Mouse (Mus musculus): ENCODE results near the gene Btbd3. TPM values are rescaled to one million over a fixed set of nuclear protein-coding genes. Genes with fewer than 3 reads are reported as not detected.

Gene Btbd3
- polyA plus RNA-seq, 1 experiment from 2014 or later, result 14.2 TPM

DNA sequence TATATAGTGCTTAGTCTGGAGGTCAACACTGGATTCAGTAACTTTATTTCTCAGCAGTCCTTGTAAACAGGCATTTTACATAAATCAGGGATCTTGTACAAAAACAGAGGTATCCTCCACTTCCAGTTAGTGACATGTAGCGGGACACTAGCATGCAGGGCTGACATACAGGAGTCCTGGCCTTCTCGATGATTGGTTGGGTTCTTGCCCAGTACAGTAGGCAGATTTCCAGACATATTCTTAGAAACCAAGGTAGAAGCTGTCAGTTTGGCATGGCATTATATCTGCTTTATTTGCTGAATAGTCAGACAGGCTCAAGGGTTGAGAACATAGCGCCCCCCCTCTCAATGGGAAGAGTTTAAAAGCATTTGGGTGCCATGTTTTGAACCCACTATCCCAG lies 191.3 kb downstream of the Btbd3 start:
- H3K4me2 ChIP-seq (ENCODE audit: low read length), result no peak overlapping the region
- H3K4me3 ChIP-seq (ENCODE audit: control insufficient read depth in 1 of 2, insufficient read depth in 1 of 2, low read depth in 1 of 2, low read length in 2 of 2), result no peak overlapping the region
- no peaks in the 10 kb centered on the region for H3K4me1 ChIP-seq (ENCODE audit: control insufficient read depth in 2 of 2, insufficient read depth in 2 of 2, low read length in 2 of 2)
- H3K9ac ChIP-seq (ENCODE audit: low read length), result no peak overlapping the region
- 83% methylated on average over 3 of the region's 3 CpGs for WGBS
- H3K9me3 ChIP-seq (ENCODE audit: control insufficient read depth, low read length), result no peaks in the 10 kb centered on the region
- no peak for ATAC-seq (ENCODE audit: insufficient number of reproducible peaks, insufficient read depth, low FRiP score, low read depth)
- H3K27me3 ChIP-seq (ENCODE audit: control insufficient read depth, insufficient read depth, low read length), result no peaks in the 10 kb centered on the region
- H3K27ac ChIP-seq (replicated peaks in 1 of 2; ENCODE audit: control insufficient read depth in 1 of 2, insufficient read depth in 1 of 2, low read depth in 2 of 2, low read length in 2 of 2), result no peak overlapping the region
- H3K36me3 ChIP-seq (ENCODE audit: control insufficient read depth, insufficient read depth, low read length), result no peaks in the 10 kb centered on the region

DNA sequence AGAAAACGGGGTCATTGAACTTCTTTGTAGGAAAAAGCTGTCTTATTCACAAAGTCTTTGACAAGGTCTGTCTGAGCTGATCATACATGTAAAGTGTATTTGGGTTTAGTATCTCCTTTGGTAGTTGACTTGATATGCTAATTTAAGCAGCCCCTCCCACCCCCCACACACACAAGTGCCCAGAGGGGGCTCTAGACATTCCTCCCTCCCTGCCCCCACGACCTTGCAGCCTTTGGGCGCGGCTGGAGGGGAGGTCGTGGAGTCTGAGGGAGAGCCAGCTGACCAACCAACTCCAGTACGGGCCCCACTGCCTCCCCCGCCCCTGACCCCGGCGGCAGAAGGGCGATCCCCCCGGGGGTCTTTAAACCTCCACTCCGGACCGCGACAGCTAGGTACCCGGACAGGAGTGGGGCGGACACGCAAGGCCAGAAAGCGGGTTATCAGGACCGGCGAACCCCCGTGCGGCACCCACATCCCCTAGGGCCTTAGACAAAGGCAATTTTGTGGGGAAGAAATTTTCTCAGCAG lies 211.7 kb downstream of the Btbd3 start:
- H3K4me1 ChIP-seq (ENCODE audit: control insufficient read depth in 2 of 2, insufficient read depth in 2 of 2, low read length in 2 of 2), result no peaks in the 10 kb centered on the region
- no peaks in the 10 kb centered on the region for H3K36me3 ChIP-seq (ENCODE audit: control insufficient read depth, insufficient read depth, low read length)
- no peak overlapping the region for H3K27ac ChIP-seq (replicated peaks in 1 of 2; ENCODE audit: control insufficient read depth in 1 of 2, insufficient read depth in 1 of 2, low read depth in 2 of 2, low read length in 2 of 2)
- H3K9me3 ChIP-seq (ENCODE audit: control insufficient read depth, low read length), result no peaks in the 10 kb centered on the region
- H3K4me3 ChIP-seq (ENCODE audit: control insufficient read depth in 1 of 2, insufficient read depth in 1 of 2, low read depth in 1 of 2, low read length in 2 of 2), result no peak overlapping the region
- no peak overlapping the region for H3K9ac ChIP-seq (ENCODE audit: low read length)
- H3K27me3 ChIP-seq (ENCODE audit: control insufficient read depth, insufficient read depth, low read length), result no peaks in the 10 kb centered on the region
- ATAC-seq (ENCODE audit: insufficient number of reproducible peaks, insufficient read depth, low FRiP score, low read depth), result no peak
- H3K4me2 ChIP-seq (ENCODE audit: low read length), result no peak overlapping the region
- WGBS, result 77% methylated on average over 21 of the region's 22 CpGs

DNA sequence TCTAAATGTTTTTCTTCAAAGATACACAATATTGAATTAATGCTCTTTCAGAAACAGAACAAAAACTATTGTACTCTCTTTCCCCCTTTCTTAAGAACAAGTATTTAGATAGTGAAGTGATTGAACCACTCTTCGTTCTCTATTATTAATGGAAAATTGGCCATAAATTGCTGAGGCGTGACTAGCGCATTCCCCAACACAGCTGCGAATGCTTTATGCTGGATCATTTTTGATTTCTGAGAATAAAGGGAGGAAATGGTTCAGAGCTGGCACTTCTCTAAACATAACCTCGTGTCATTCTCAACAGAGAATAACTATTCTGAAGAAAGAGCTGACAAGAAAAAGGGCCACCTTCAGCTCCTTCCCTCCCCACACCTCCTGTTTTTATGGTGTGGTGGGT lies 217.0 kb downstream of the Btbd3 start:
- H3K27me3 ChIP-seq (ENCODE audit: control insufficient read depth, insufficient read depth, low read length), result no peaks in the 10 kb centered on the region
- H3K9ac ChIP-seq (ENCODE audit: low read length), result no peak overlapping the region
- no peak overlapping the region for H3K4me2 ChIP-seq (ENCODE audit: low read length)
- no peaks in the 10 kb centered on the region for H3K9me3 ChIP-seq (ENCODE audit: control insufficient read depth, low read length)
- H3K4me3 ChIP-seq (ENCODE audit: control insufficient read depth in 1 of 2, insufficient read depth in 1 of 2, low read depth in 1 of 2, low read length in 2 of 2), result no peak overlapping the region
- ATAC-seq (ENCODE audit: insufficient number of reproducible peaks, insufficient read depth, low FRiP score, low read depth), result no peak
- H3K36me3 ChIP-seq (ENCODE audit: control insufficient read depth, insufficient read depth, low read length), result no peaks in the 10 kb centered on the region
- WGBS, result 86% methylated on average over 5 of the region's 5 CpGs
- no peaks in the 10 kb centered on the region for H3K4me1 ChIP-seq (ENCODE audit: control insufficient read depth in 2 of 2, insufficient read depth in 2 of 2, low read length in 2 of 2)
- H3K27ac ChIP-seq (replicated peaks in 1 of 2; ENCODE audit: control insufficient read depth in 1 of 2, insufficient read depth in 1 of 2, low read depth in 2 of 2, low read length in 2 of 2), result no peak overlapping the region

DNA sequence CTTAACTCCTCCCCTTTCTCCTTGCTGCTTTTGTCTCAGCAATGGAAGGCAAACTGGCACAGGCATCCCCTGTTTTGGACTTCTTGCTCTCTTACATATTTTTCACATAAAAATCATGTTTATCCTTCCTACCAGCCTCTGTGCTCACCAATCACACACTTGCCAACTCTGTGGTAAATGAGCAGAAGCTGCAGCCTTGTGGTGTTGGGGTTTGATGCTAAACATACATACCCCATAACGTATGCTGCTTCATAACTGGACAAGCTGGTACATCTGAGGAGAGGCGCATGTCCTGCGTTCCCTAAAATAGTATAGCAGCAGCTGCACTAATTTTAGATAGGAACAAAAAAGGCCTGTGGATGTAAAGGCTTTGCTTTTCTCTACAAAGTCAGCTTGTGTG lies 220.1 kb downstream of the Btbd3 start:
- 36% methylated on average over 3 of the region's 3 CpGs for WGBS
- no peaks in the 10 kb centered on the region for H3K4me1 ChIP-seq (ENCODE audit: control insufficient read depth in 2 of 2, insufficient read depth in 2 of 2, low read length in 2 of 2)
- no peak for ATAC-seq (ENCODE audit: insufficient number of reproducible peaks, insufficient read depth, low FRiP score, low read depth)
- H3K4me2 ChIP-seq (ENCODE audit: low read length), result no peak overlapping the region
- no peaks in the 10 kb centered on the region for H3K36me3 ChIP-seq (ENCODE audit: control insufficient read depth, insufficient read depth, low read length)
- H3K9me3 ChIP-seq (ENCODE audit: control insufficient read depth, low read length), result no peaks in the 10 kb centered on the region
- H3K4me3 ChIP-seq (ENCODE audit: control insufficient read depth in 1 of 2, insufficient read depth in 1 of 2, low read depth in 1 of 2, low read length in 2 of 2), result no peak overlapping the region
- H3K27ac ChIP-seq (replicated peaks in 1 of 2; ENCODE audit: control insufficient read depth in 1 of 2, insufficient read depth in 1 of 2, low read depth in 2 of 2, low read length in 2 of 2), result no peak overlapping the region
- H3K9ac ChIP-seq (ENCODE audit: low read length), result no peak overlapping the region
- no peaks in the 10 kb centered on the region for H3K27me3 ChIP-seq (ENCODE audit: control insufficient read depth, insufficient read depth, low read length)

DNA sequence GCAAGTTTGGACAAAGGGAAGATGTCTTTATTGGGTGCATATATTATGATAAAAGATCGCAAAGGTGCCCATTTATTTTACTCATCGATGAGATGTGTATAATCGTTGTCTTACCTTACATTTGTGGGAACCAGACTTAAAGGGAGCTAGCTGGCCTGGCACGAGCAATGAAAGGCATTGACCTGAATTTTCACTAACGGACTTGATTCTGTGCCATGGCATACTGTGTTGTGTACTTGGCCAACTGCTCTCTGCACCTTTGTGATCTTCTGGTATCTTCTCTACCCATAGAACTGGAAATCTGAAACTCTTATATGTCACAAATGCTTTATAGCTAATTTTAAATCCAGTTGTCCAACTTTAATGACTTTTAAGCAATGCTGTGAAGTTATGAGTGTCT lies 220.9 kb downstream of the Btbd3 start:
- H3K4me3 ChIP-seq (ENCODE audit: control insufficient read depth in 1 of 2, insufficient read depth in 1 of 2, low read depth in 1 of 2, low read length in 2 of 2), result no peak overlapping the region
- no peak overlapping the region for H3K9ac ChIP-seq (ENCODE audit: low read length)
- H3K4me1 ChIP-seq (ENCODE audit: control insufficient read depth in 2 of 2, insufficient read depth in 2 of 2, low read length in 2 of 2), result no peaks in the 10 kb centered on the region
- ATAC-seq (ENCODE audit: insufficient number of reproducible peaks, insufficient read depth, low FRiP score, low read depth), result no peak
- H3K27me3 ChIP-seq (ENCODE audit: control insufficient read depth, insufficient read depth, low read length), result no peaks in the 10 kb centered on the region
- no peak overlapping the region for H3K4me2 ChIP-seq (ENCODE audit: low read length)
- no peaks in the 10 kb centered on the region for H3K36me3 ChIP-seq (ENCODE audit: control insufficient read depth, insufficient read depth, low read length)
- 96% methylated on average over 5 of the region's 5 CpGs for WGBS
- no peak overlapping the region for H3K27ac ChIP-seq (replicated peaks in 1 of 2; ENCODE audit: control insufficient read depth in 1 of 2, insufficient read depth in 1 of 2, low read depth in 2 of 2, low read length in 2 of 2)
- H3K9me3 ChIP-seq (ENCODE audit: control insufficient read depth, low read length), result no peaks in the 10 kb centered on the region

DNA sequence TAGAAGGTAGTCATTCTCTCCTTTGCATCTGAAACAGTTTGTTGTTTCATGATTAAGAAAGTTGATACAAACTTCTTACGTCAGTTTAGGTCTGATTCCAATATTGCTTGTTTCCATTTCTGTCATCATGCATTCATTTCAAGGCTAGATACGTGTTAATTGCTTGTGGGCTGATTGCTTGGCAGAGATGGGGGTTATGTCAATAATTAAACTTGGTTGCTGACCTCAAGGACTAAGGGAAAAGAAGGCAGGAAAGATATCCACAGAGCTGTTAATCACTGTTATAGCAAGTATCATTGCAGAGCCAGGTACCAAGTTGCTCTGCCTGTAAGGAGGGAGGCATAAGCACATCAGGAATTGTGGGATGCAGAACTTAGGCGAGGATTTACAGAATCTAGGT lies 226.2 kb downstream of the Btbd3 start:
- no peak overlapping the region for H3K9ac ChIP-seq (ENCODE audit: low read length)
- ATAC-seq (ENCODE audit: insufficient number of reproducible peaks, insufficient read depth, low FRiP score, low read depth), result no peak
- no peaks in the 10 kb centered on the region for H3K9me3 ChIP-seq (ENCODE audit: control insufficient read depth, low read length)
- H3K36me3 ChIP-seq (ENCODE audit: control insufficient read depth, insufficient read depth, low read length), result no peaks in the 10 kb centered on the region
- H3K4me1 ChIP-seq (ENCODE audit: control insufficient read depth in 2 of 2, insufficient read depth in 2 of 2, low read length in 2 of 2), result no peaks in the 10 kb centered on the region
- no peak overlapping the region for H3K4me3 ChIP-seq (ENCODE audit: control insufficient read depth in 1 of 2, insufficient read depth in 1 of 2, low read depth in 1 of 2, low read length in 2 of 2)
- H3K4me2 ChIP-seq (ENCODE audit: low read length), result no peak overlapping the region
- no peak overlapping the region for H3K27ac ChIP-seq (replicated peaks in 1 of 2; ENCODE audit: control insufficient read depth in 1 of 2, insufficient read depth in 1 of 2, low read depth in 2 of 2, low read length in 2 of 2)
- WGBS, result 59% methylated on average over 3 of the region's 3 CpGs
- no peaks in the 10 kb centered on the region for H3K27me3 ChIP-seq (ENCODE audit: control insufficient read depth, insufficient read depth, low read length)

DNA sequence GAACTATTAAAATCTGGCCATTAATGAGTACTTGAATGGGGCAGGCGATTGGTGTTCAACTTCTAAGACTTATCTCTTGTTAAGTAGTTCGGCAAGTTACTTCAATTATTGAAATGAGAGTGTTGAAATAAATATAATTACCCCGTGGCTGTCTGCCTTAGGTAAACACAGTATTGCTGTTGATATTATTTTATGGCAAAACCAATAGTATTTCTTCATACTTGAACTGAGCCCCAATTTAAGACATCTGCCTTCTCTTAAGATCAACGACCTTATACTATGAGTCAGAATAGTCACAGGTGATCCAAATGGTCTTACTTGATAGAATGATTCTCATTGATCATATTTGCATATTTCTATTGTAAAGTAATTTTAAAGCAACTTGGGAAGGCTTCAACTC lies 228.5 kb downstream of the Btbd3 start:
- no peaks in the 10 kb centered on the region for H3K27me3 ChIP-seq (ENCODE audit: control insufficient read depth, insufficient read depth, low read length)
- no peak overlapping the region for H3K27ac ChIP-seq (replicated peaks in 1 of 2; ENCODE audit: control insufficient read depth in 1 of 2, insufficient read depth in 1 of 2, low read depth in 2 of 2, low read length in 2 of 2)
- H3K9me3 ChIP-seq (ENCODE audit: control insufficient read depth, low read length), result no peaks in the 10 kb centered on the region
- no peak overlapping the region for H3K9ac ChIP-seq (ENCODE audit: low read length)
- no peak for ATAC-seq (ENCODE audit: insufficient number of reproducible peaks, insufficient read depth, low FRiP score, low read depth)
- no peak overlapping the region for H3K4me2 ChIP-seq (ENCODE audit: low read length)
- no peaks in the 10 kb centered on the region for H3K36me3 ChIP-seq (ENCODE audit: control insufficient read depth, insufficient read depth, low read length)
- no peaks in the 10 kb centered on the region for H3K4me1 ChIP-seq (ENCODE audit: control insufficient read depth in 2 of 2, insufficient read depth in 2 of 2, low read length in 2 of 2)
- 67% methylated on average over 4 of the region's 4 CpGs for WGBS
- H3K4me3 ChIP-seq (ENCODE audit: control insufficient read depth in 1 of 2, insufficient read depth in 1 of 2, low read depth in 1 of 2, low read length in 2 of 2), result no peak overlapping the region

DNA sequence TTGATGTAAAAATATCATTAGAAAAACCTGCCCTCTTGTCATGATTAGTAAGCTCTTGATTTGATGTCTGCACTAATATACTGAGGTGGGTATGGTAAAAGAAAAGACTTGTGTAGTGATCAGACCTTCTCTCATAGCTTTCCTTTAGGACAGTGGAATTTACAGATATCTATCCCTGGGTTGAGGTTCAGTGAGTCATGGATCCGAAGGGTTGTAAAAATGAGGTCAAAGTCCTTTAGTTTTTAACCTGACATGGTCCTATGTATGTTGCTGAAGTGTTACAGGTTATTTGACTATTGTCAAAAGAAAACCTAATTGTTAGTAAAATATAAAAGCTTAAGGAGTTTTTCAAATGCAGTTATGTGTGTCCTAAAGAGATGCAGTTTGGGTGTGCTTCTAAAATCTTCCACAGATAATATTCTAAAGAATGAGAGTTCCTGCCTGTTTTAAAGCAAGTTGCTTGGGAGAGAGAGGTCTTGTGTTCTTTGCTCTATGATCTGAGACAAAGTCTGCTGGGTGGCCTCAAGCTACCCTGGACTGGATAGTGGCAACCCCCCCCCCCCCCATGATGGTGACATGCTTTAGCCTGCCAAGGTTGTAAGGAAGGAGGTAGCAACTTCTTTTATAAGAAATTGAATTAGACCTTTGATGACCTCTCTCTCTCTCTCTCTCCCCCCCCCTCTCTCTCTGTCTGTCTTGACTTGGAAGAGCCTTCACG lies 234.5 kb downstream of the Btbd3 start:
- Histone ChIP-seq H3K9ac (ENCODE audit: low read length) (no peak overlapping the region), H3K4me1 (ENCODE audit: control insufficient read depth in 2 of 2, insufficient read depth in 2 of 2, low read length in 2 of 2) (no peaks in the 10 kb centered on the region), H3K27ac (replicated peaks in 1 of 2; ENCODE audit: control insufficient read depth in 1 of 2, insufficient read depth in 1 of 2, low read depth in 2 of 2, low read length in 2 of 2) (no peak overlapping the region), H3K4me2 (ENCODE audit: low read length) (no peak overlapping the region), H3K9me3 (ENCODE audit: control insufficient read depth, low read length) (no peaks in the 10 kb centered on the region), H3K36me3 (ENCODE audit: control insufficient read depth, insufficient read depth, low read length) (no peaks in the 10 kb centered on the region), H3K4me3 (ENCODE audit: control insufficient read depth in 1 of 2, insufficient read depth in 1 of 2, low read depth in 1 of 2, low read length in 2 of 2) (no peak overlapping the region), H3K27me3 (ENCODE audit: control insufficient read depth, insufficient read depth, low read length) (no peaks in the 10 kb centered on the region)
- ATAC-seq (ENCODE audit: insufficient number of reproducible peaks, insufficient read depth, low FRiP score, low read depth), result no peak
- WGBS, result 53% methylated on average over 2 of the region's 2 CpGs

Data from heart, embryonic 14.5 days (tissue).